Mouse (Mus musculus) gastrocnemius, postnatal 25 days (tissue): ENCODE measurements around the gene Hoxa6. TPM values are rescaled to one million over a fixed set of nuclear protein-coding genes. Genes with fewer than 3 reads are reported as not detected.

ENCODE experiments used
- DNase-seq: peaks from one replicate; pipeline ENCODE4 v3.0.0; 2022
- microRNA-seq, 2 experiments: library from miRNA; unstranded; fragments of <30 nt; microRNA quantifications; one replicate each; pipeline ENCODE4 v1.2.0; 2021; ENCODE audit warnings: borderline replicate concordance in 2 of 2
- total RNA-seq, 2 experiments: library from RNA; stranded (reverse); gene quantifications; 1 replicate in 1 of 2; 2 replicates in 1 of 2; pipeline ENCODE4 v1.2.3; 2021

Gene Hoxa6
- total RNA-seq, 2 experiments from 2014 or later: 1.8 to 2.8 TPM

GRCm38 (mm10) chr6:52164626-52165440, 43.7 kb downstream of the Hoxa6 start, which contains the start of gene Hoxa2:
TSS of gene Hoxa2 (minus strand) at chr6:52164831.
- no peak for DNase-seq

GRCm38 (mm10) chr6:52164051-52164625, 44.4 kb downstream of the Hoxa6 start:
- DNase-seq: no peak

GRCm38 (mm10) chr6:52163366-52164031, 45.0 kb downstream of the Hoxa6 start:
- DNase-seq: no peak

- DNase-seq: no peak
Measured at GRCm38 (mm10) chr6:52162611-52163365, 45.7 kb downstream of the Hoxa6 start.

- DNase-seq: no peak
Measured at GRCm38 (mm10) chr6:52162093-52162380, 46.5 kb downstream of the Hoxa6 start.

- no peak for DNase-seq
Measured at GRCm38 (mm10) chr6:52161336-52162092, 47.0 kb downstream of the Hoxa6 start.

GRCm38 (mm10) chr6:52160511-52161335, 47.8 kb downstream of the Hoxa6 start:
- no peak for DNase-seq

GRCm38 (mm10) chr6:52159979-52160378, 48.5 kb downstream of the Hoxa6 start:
- no peak for DNase-seq

- no peak for DNase-seq
Measured at GRCm38 (mm10) chr6:52159164-52159761, 49.3 kb downstream of the Hoxa6 start.

- DNase-seq: peak; percentile 70
Measured at GRCm38 (mm10) chr6:52158276-52159051, 50.1 kb downstream of the Hoxa6 start, which contains the start of gene Hoxa1. TSS of gene Hoxa1 (minus strand) at chr6:52158317.

- DNase-seq: no peak
Measured at GRCm38 (mm10) chr6:52157466-52158275, 50.9 kb downstream of the Hoxa6 start.

- DNase-seq: no peak
Measured at GRCm38 (mm10) chr6:52156551-52157200, 51.8 kb downstream of the Hoxa6 start.

Small RNAs within 50 kb of the gene (microRNA-seq; reads per million reads assigned to microRNA genes)
- gene Mir196b: 7,568 to 10,738 reads per million in 2 experiments

Other genes with a start within 250 kb of the Hoxa6 start
- gene Skap2, start 196.2 kb downstream of the Hoxa6 start, total RNA-seq: 1 to 10 TPM; 2.1 to 6.6 TPM
- under 1 TPM in 1 of 2 experiments, not detected in 1; 0.21 TPM for gene Hoxa1, start 50.4 kb downstream of the Hoxa6 start, total RNA-seq
- gene Hoxa2, start 43.9 kb downstream of the Hoxa6 start, total RNA-seq: under 1 TPM; 0.28 to 0.83 TPM
- not detected for gene 5730596B20Rik, start 31.2 kb downstream of the Hoxa6 start, total RNA-seq
- gene Hoxa4, start 17.0 kb downstream of the Hoxa6 start, total RNA-seq: 1 to 10 TPM; 2.3 to 2.8 TPM
- gene Hoxa5, start 4.1 kb downstream of the Hoxa6 start, total RNA-seq: 1 to 10 TPM; 1.9 to 3.5 TPM
- 1 to 10 TPM; 2.4 to 3.3 TPM for gene Hoxa3, start 4.6 kb upstream of the Hoxa6 start, total RNA-seq
- gene Gm28308, start 4.6 kb upstream of the Hoxa6 start, total RNA-seq: under 1 TPM in 1 of 2 experiments, not detected in 1; 0.46 TPM
- gene Hoxa7, start 13.1 kb upstream of the Hoxa6 start, total RNA-seq: 1 to 10 TPM; 4.7 to 5.5 TPM
- gene Hoxa9, start 22.4 kb upstream of the Hoxa6 start, total RNA-seq: 10 to 100 TPM in 1 of 2 experiments, 1 to 10 TPM in 1; 5.7 to 13.5 TPM
- 10 to 100 TPM; 14.8 to 18.4 TPM for gene Hoxa10, start 32.1 kb upstream of the Hoxa6 start, total RNA-seq
- gene Hoxa11, start 37.1 kb upstream of the Hoxa6 start, total RNA-seq: 1 to 10 TPM; 1.4 to 1.8 TPM
- 1 to 10 TPM in 1 of 2 experiments, under 1 TPM in 1; 0.48 to 2.1 TPM for gene Hoxa13, start 52.2 kb upstream of the Hoxa6 start, total RNA-seq
- gene Evx1, start 104.8 kb upstream of the Hoxa6 start, total RNA-seq: not detected